Mouse (Mus musculus) neural tube, embryonic 11.5 days (tissue): ENCODE data around the gene Afg1l. TPM values are rescaled to one million over a fixed set of nuclear protein-coding genes. Genes with fewer than 3 reads are reported as not detected.

Experiments used
- ATAC-seq: fragments of 200-750 bp; cut with Nextera tagmentation; 2 replicates; pipeline ENCODE4 v1.8.0; 2017; ENCODE audit warnings: moderate number of reproducible peaks, mild to moderate bottlenecking, moderate TSS enrichment, moderate library complexity; ENCODE audit not compliant: insufficient read depth, low FRiP score, low TSS enrichment
- DNase-seq: peaks from one replicate; pipeline ENCODE4 v3.0.0-alpha.2; 2015; ENCODE audit warnings: low spot score
- H3K27ac ChIP-seq: fragments of 300-500 bp; sonication (generic); 2 replicates; pipeline ENCODE4 v1.5.1; 2014; ENCODE audit warnings: low read depth, mild to moderate bottlenecking, low read length
- H3K27me3 ChIP-seq: fragments of 300-500 bp; sonication (generic); 2 replicates; pipeline ENCODE4 v1.6.1; 2014; ENCODE audit warnings: mild to moderate bottlenecking, low read length, mixed read lengths; ENCODE audit not compliant: control insufficient read depth, insufficient read depth
- H3K36me3 ChIP-seq: fragments of 300-500 bp; sonication (generic); 2 replicates; pipeline ENCODE4 v1.6.1; 2014; ENCODE audit warnings: mild to moderate bottlenecking, low read length, moderate library complexity, mixed read lengths; ENCODE audit not compliant: control insufficient read depth, insufficient read depth
- H3K4me1 ChIP-seq: fragments of 300-500 bp; sonication (generic); 2 replicates; pipeline ENCODE4 v1.6.1; 2014; ENCODE audit warnings: low read length, mixed read lengths; ENCODE audit not compliant: control insufficient read depth, insufficient read depth
- H3K4me2 ChIP-seq: fragments of 300-500 bp; sonication (generic); 2 replicates; pipeline ENCODE4 v1.6.1; 2014; ENCODE audit warnings: low read depth, mild to moderate bottlenecking, moderate library complexity
- H3K4me3 ChIP-seq: fragments of 300-500 bp; sonication (generic); 2 replicates; pipeline ENCODE4 v1.5.1; 2014; ENCODE audit warnings: low read depth, low read length
- H3K9ac ChIP-seq: fragments of 300-500 bp; sonication (generic); 2 replicates; pipeline ENCODE4 v1.6.1; 2014; ENCODE audit warnings: mild to moderate bottlenecking, low read length
- H3K9me3 ChIP-seq: fragments of 300-500 bp; sonication (generic); 2 replicates; pipeline ENCODE4 v1.6.1; 2016; ENCODE audit warnings: low read length; ENCODE audit not compliant: control insufficient read depth
- WGBS: fragments of 180-500 bp; shearing (Covaris S2); extraction: QIAGEN DNeasy Blood & Tissue Kit; methylation state at CpG from one replicate; pipeline ENCODE4 v1.1.7; 2014; 5-methylcytosine and 5-hydroxymethylcytosine counted together
- polyA plus RNA-seq: library from polyadenylated mRNA; unstranded; fragments of >200 nt; fragmentation: Nextera tagmentation; extraction: Ambion mirVana; gene quantifications from 2 replicates; pipeline ENCODE4 v1.2.1, GENCODE M21; 2014

Afg1l gene
- polyA plus RNA-seq, 1 experiment from 2014 or later: 5.5 TPM

DNA sequence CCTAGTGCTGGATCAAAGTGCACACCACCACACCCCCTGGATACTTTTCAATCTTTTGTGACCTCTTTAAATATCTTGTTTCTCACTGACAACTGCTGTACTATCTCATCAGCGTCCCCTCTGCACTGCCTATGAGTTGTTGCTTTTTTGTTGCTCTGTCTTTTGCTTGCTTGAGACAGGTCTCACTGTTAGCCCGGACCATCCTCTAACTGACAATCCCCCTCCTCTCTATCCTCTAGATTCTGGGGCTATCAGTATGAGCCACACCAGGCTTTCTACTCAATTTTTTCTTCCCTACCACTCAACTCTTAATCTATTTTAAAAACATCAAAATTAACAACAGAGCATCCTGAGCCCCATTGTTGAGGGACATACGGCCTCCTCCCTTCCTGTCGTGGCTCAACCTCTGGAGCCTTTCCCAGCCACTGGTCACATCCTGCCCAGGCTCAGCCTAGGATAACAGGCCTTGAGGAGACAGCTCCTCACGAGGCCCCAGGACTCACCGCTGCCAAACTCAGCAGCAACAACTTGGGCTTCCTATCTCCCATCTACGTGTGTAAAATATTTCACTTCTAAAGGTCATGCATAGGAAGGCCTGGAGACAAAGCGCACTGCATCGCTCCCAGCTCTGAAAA, 20.7 kb downstream of the Afg1l start:
- H3K27ac ChIP-seq: no peak overlapping the region
- H3K4me3 ChIP-seq: no peak overlapping the region
- ATAC-seq: no peak

DNA sequence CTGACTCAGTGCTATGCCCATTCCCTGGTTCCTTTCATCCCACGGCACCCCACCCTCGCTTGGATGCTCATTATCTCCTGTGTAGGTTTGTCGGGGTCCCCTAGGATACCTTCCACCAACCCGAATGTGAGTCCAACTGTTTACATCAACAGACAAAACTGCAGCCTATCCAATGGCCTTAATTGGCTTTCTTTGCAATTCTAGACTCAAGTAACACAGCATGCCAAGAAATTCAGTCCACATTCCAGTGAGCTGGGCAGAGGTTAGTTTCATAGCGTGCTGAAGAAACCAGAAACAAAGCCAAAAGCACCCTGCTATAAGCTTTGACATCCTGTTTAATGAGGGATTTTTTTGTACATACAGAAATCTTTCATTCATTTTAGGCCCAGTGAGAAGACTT, 22.4 kb downstream of the Afg1l start:
- H3K36me3 ChIP-seq: no peaks in the 10 kb centered on the region
- H3K9me3 ChIP-seq: no peaks in the 10 kb centered on the region
- WGBS: 91% methylated on average over 5 of the region's 5 CpGs
- no peak overlapping the region for H3K27ac ChIP-seq
- H3K4me2 ChIP-seq: no peak overlapping the region
- ATAC-seq (no peak), DNase-seq (no peak)
- H3K27me3 ChIP-seq: no peaks in the 10 kb centered on the region
- no peaks in the 10 kb centered on the region for H3K4me1 ChIP-seq
- H3K9ac ChIP-seq: no peak overlapping the region
- H3K4me3 ChIP-seq: no peak overlapping the region

More for the DNA sequence above, 20.7 kb downstream of the Afg1l start:
- Histone ChIP-seq H3K9ac (no peak overlapping the region), H3K27me3 (no peaks in the 10 kb centered on the region), H3K4me1 (no peaks in the 10 kb centered on the region), H3K9me3 (no peaks in the 10 kb centered on the region), H3K36me3 (no peaks in the 10 kb centered on the region), H3K4me2 (no peak overlapping the region)
- WGBS: 85% methylated on average over 9 of the region's 9 CpGs
- no peak for DNase-seq

GRCm38 (mm10) chr10:42454690-42455089, 23.7 kb downstream of the Afg1l start:
- Histone ChIP-seq H3K36me3 (no peaks in the 10 kb centered on the region), H3K4me2 (no peak overlapping the region), H3K27ac (no peak overlapping the region), H3K9me3 (no peaks in the 10 kb centered on the region), H3K4me1 (no peaks in the 10 kb centered on the region), H3K9ac (no peak overlapping the region), H3K27me3 (no peaks in the 10 kb centered on the region), H3K4me3 (no peak overlapping the region)
- WGBS: 86% methylated on average over 6 of the region's 6 CpGs
- DNase-seq: no peak
- ATAC-seq: no peak

GRCm38 (mm10) chr10:42454266-42454665, 24.1 kb downstream of the Afg1l start:
- H3K4me2 ChIP-seq: no peak overlapping the region
- no peaks in the 10 kb centered on the region for H3K27me3 ChIP-seq
- H3K4me1 ChIP-seq: peaks cover 1% of the 10 kb centered on the region; the same call in 1 of the 2 replicates
- no peak overlapping the region for H3K27ac ChIP-seq
- no peaks in the 10 kb centered on the region for H3K9me3 ChIP-seq
- 88% methylated on average over 11 of the region's 11 CpGs for WGBS
- DNase-seq: no peak
- H3K4me3 ChIP-seq: no peak overlapping the region
- H3K9ac ChIP-seq: no peak overlapping the region
- ATAC-seq: no peak
- no peaks in the 10 kb centered on the region for H3K36me3 ChIP-seq

GRCm38 (mm10) chr10:42449672-42450071, 28.7 kb downstream of the Afg1l start:
- Histone ChIP-seq H3K36me3 (no peaks in the 10 kb centered on the region), H3K9me3 (no peaks in the 10 kb centered on the region), H3K4me3 (no peak overlapping the region), H3K9ac (no peak overlapping the region), H3K27me3 (no peaks in the 10 kb centered on the region), H3K4me2 (no peak overlapping the region), H3K27ac (no peak overlapping the region), H3K4me1 (peaks cover 12% of the 10 kb centered on the region; the same call in 1 of the 2 replicates)
- DNase-seq (no peak), ATAC-seq (no peak)
- 58% methylated on average over 3 of the region's 4 CpGs for WGBS

GRCm38 (mm10) chr10:42448371-42448770, 30.0 kb downstream of the Afg1l start:
- H3K27me3 ChIP-seq: no peaks in the 10 kb centered on the region

DNA sequence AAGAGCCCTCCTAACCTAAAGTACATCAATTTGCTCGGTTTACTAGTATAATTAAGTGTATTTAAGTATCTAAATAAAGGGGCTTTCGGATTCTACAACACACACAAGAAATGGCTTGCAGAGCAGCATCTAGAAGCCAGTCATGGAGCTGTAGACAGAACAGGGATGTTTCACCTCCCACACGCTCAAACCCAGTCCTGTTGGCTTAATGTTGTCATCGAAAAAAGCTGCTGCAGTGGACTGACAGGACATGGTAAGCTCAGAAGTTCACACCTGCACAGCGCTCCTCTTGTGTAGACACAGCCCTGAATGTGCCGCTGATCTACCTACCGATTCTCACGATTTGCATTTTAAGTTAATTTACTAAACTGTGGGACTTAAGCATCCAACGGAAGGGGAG, 32.2 kb downstream of the Afg1l start:
- DNase-seq (no peak), ATAC-seq (no peak)
- whole genome bisulfite sequencing: 72% methylated on average over 9 of the region's 9 CpGs
- no peak overlapping the region for H3K9ac ChIP-seq
- H3K27ac ChIP-seq: no peak overlapping the region
- no peaks in the 10 kb centered on the region for H3K27me3 ChIP-seq
- H3K36me3 ChIP-seq: no peaks in the 10 kb centered on the region
- peaks cover 12% of the 10 kb centered on the region; the same call in 1 of the 2 replicates for H3K4me1 ChIP-seq
- H3K9me3 ChIP-seq: no peaks in the 10 kb centered on the region
- H3K4me2 ChIP-seq: no peak overlapping the region
- H3K4me3 ChIP-seq: no peak overlapping the region

More at GRCm38 (mm10) chr10:42448371-42448770, 30.0 kb downstream of the Afg1l start:
- Histone ChIP-seq H3K9me3 (no peaks in the 10 kb centered on the region), H3K4me2 (no peak overlapping the region), H3K4me3 (no peak overlapping the region), H3K9ac (no peak overlapping the region), H3K4me1 (peaks cover 12% of the 10 kb centered on the region; the same call in 1 of the 2 replicates), H3K27ac (no peak overlapping the region), H3K36me3 (no peaks in the 10 kb centered on the region)
- DNase-seq (no peak), ATAC-seq (no peak)
- 29% methylated on average over 7 of the region's 7 CpGs for whole genome bisulfite sequencing

DNA sequence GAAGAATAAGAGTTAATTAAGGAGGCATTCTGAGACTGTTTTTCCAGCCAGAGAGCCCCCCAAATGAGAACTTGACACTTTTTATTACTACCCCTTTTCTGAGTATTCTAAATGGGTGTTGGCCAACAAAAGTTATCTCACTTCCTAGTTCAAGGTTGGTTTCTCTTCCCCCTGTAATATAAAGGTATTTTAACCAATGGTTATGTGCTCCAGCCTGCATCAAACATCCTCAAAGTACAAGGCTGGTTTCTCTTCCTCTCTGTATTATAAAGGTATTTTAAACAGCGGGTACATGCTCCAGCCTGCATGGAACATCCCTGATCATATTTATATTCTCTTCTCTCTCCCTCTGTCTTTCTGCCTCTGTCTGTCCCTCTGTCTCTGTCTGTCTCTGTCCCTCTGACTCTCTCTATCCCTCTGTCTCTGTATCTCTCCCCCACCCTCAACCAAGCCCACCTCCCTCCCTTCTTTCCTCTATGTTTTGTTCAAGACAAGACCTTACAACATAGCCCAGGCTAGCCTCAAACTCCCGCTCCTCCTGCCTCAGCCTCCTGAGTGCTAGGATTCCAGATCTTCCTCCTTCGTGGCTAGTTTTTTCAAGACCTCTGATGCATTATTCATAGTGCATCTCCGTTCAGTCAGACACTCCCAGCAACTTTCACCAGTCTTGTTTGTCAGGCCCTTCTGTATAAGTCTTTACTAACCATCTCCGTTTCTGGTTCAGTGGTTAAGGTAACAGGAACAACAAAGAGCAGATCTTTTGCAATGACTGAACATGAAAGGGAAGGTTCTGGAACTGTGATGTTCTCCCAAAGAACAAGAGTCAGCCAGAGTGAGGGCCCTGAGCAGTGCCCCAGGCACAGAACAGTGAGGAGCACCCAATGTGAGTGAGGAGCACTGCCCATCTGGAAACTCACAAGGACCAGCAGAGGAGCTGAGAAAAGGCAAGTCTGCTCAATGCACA, 41.2 kb downstream of the Afg1l start:
- Histone ChIP-seq H3K9ac (no peak overlapping the region), H3K36me3 (no peaks in the 10 kb centered on the region), H3K4me3 (no peak overlapping the region), H3K9me3 (no peaks in the 10 kb centered on the region), H3K27ac (no peak overlapping the region), H3K4me1 (no peaks in the 10 kb centered on the region), H3K27me3 (no peaks in the 10 kb centered on the region), H3K4me2 (no peak overlapping the region)
- WGBS: 78% methylated on average over 5 of the region's 5 CpGs
- no peak for ATAC-seq
- DNase-seq: no peak
